Mouse (Mus musculus): ENCODE results near the gene Dis3. TPM values are rescaled to one million over a fixed set of nuclear protein-coding genes. Genes with fewer than 3 reads are reported as not detected.

Gene Dis3
- polyA plus RNA-seq, 1 experiment, result 4.4 TPM

GRCm38 (mm10) chr14:99029987-99030386 is 69.6 kb downstream of the Dis3 start:
- DNase-seq, result no peak
- WGBS, result 45% methylated on average over 5 of the region's 5 CpGs
- no peak for TF ChIP-seq POLR2A (IDR thresholded peaks at IDR 0.05; ENCODE audit: borderline replicate concordance, extremely low read depth, low read depth, low read length)
- no peak for TF ChIP-seq CTCF (IDR thresholded peaks at IDR 0.05; ENCODE audit: insufficient read depth, low read length)
- no peak overlapping the region for H3K4me3 ChIP-seq (replicated peaks; ENCODE audit: extremely low read depth, low read depth, low read length)
- no peaks in the 10 kb centered on the region for H3K4me1 ChIP-seq (ENCODE audit: control insufficient read depth, insufficient read depth, low read length)

Other genes with a start within 250 kb of the Dis3 start
- gene Rpl36a-ps1, start 105.5 kb downstream of the Dis3 start, polyA plus RNA-seq (2012; rRNA removed), result not detected in 2 replicates
- 5.4 and 12.3 TPM in 2 replicates for gene Mzt1, start 53.6 kb downstream of the Dis3 start, polyA plus RNA-seq (2012; rRNA removed)
- 0.49 and 1.3 TPM in 2 replicates for gene Bora, start 53.5 kb downstream of the Dis3 start, polyA plus RNA-seq (2012; rRNA removed)
- 1.9 and 2.7 TPM in 2 replicates for gene Pibf1, start 346 bp downstream of the Dis3 start, polyA plus RNA-seq (2012; rRNA removed)
- gene Klf5, start 198.9 kb upstream of the Dis3 start, polyA plus RNA-seq (2012; rRNA removed), result 39.9 and 43.1 TPM in 2 replicates

Measured in lung, adult 2 months (tissue).